Mouse (Mus musculus) hindbrain, embryonic 11.5 days (tissue): ENCODE results near the gene Rfk. TPM values are rescaled to one million over a fixed set of nuclear protein-coding genes. Genes with fewer than 3 reads are reported as not detected.

ENCODE experiments used
- ATAC-seq: fragments of 200-750 bp; cut with Nextera tagmentation; 2 replicates; pipeline ENCODE4 v1.8.0; 2017; ENCODE audit warnings: mild to moderate bottlenecking, moderate TSS enrichment, moderate library complexity; ENCODE audit not compliant: low FRiP score
- DNase-seq: peaks from one replicate; pipeline ENCODE4 v3.0.0-alpha.2; 2015; ENCODE audit warnings: low spot score
- H3K27ac ChIP-seq: fragments of 300-500 bp; sonication (generic); 2 replicates; pipeline ENCODE4 v1.5.1; 2014; ENCODE audit warnings: mild to moderate bottlenecking, low read depth, low read length
- H3K27me3 ChIP-seq: fragments of 300-500 bp; sonication (generic); 2 replicates; pipeline ENCODE4 v1.6.1; 2014; ENCODE audit warnings: mild to moderate bottlenecking, low read length, moderate library complexity, mixed read lengths; ENCODE audit not compliant: control insufficient read depth, insufficient read depth
- H3K36me3 ChIP-seq: fragments of 300-500 bp; sonication (generic); 2 replicates; pipeline ENCODE4 v1.6.1; 2014; ENCODE audit warnings: mild to moderate bottlenecking, low read length, moderate library complexity, mixed read lengths; ENCODE audit not compliant: control insufficient read depth, insufficient read depth
- H3K4me1 ChIP-seq: fragments of 300-500 bp; sonication (generic); replicated peaks from 2 replicates; pipeline ENCODE4 v1.6.1; 2014; ENCODE audit warnings: low read length, mixed read lengths; ENCODE audit not compliant: control insufficient read depth, insufficient read depth
- H3K4me2 ChIP-seq: fragments of 300-500 bp; sonication (generic); replicated peaks from 2 replicates; pipeline ENCODE4 v1.6.1; 2014; ENCODE audit warnings: mild to moderate bottlenecking, low read depth, low read length
- H3K4me3 ChIP-seq: fragments of 300-500 bp; sonication (generic); 2 replicates; pipeline ENCODE4 v1.5.1; 2014; ENCODE audit warnings: low read depth, low read length
- H3K9ac ChIP-seq: fragments of 300-500 bp; sonication (generic); 2 replicates; pipeline ENCODE4 v1.6.1; 2014; ENCODE audit warnings: low read depth, low read length
- H3K9me3 ChIP-seq: fragments of 300-500 bp; sonication (generic); 2 replicates; pipeline ENCODE4 v1.6.1; 2016; ENCODE audit warnings: low read length; ENCODE audit not compliant: control insufficient read depth
- WGBS: fragments of 180-500 bp; shearing (Covaris S2); extraction: QIAGEN DNeasy Blood & Tissue Kit; methylation state at CpG from one replicate; pipeline ENCODE4 v1.1.7; 2014; 5-methylcytosine and 5-hydroxymethylcytosine counted together
- polyA plus RNA-seq: library from polyadenylated mRNA; unstranded; fragments of >200 nt; fragmentation: Nextera tagmentation; extraction: Ambion mirVana; gene quantifications from 2 replicates; pipeline ENCODE4 v1.2.1, GENCODE M21; 2014

Rfk gene
- polyA plus RNA-seq, 1 experiment from 2014 or later, result 82.6 TPM

DNA sequence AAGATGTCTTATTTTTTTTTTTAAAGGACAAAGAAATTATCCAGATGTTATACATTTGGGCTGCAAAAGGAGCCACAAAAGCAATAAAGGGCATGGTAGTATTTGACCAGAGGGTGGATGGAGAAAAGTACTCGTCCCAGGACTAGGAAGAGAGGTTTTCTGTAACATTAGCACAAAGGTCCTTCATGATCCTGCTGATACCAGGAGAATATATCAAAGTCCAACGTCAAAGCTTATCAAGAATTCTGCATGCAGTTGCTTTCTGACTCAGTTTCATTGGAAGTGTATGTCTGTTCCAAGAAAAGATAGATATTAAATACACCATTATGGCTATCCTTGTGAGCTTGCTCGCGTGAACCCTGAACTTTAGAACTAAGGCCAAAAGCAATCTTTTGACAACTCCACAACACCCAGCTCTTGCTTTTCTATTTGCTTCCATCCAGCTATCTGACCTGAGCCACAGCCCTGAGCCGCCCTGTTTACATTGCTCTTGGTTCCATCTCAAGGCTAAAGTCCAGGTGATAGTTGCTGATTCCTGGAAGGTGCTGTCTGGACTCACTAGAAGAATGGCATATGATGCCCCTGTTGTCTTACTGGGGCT, 16.7 kb downstream of the Rfk start:
- Histone ChIP-seq H3K4me3 (no peak overlapping the region), H3K4me1 (no peaks in the 10 kb centered on the region), H3K27ac (no peak overlapping the region), H3K36me3 (no peaks in the 10 kb centered on the region), H3K9ac (no peak overlapping the region), H3K4me2 (no peak overlapping the region), H3K9me3 (no peaks in the 10 kb centered on the region), H3K27me3 (no peaks in the 10 kb centered on the region)
- DNase-seq, result no peak
- WGBS, result 85% methylated on average over 5 of the region's 5 CpGs
- no peak for ATAC-seq

DNA sequence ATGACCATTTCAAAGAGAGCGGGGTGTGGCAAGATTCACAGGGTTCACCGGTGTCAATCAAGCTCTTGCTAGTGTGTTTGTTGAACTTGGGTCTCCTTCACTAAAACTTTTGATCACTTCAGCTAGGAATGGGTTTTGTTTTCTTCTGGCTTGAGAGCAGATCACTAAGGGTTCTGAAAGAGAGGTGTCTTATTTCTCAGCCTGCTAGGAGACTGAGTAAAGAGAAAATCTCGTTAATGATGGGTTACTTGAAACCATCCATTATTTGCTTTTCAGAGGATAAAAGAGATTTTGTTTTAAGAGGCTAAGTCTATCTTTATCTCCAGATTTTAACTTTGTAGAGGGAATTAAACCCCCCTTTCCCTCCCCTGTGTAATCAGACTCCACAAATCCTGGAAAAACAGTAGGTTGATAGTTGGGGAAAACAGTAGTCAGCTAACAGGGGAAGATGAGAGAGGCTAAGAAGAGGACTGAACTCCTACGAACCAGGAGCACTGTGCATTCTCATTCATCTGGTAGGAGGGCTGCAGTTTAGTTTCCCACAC, 19.1 kb downstream of the Rfk start:
- no peak overlapping the region for H3K27ac ChIP-seq
- H3K4me2 ChIP-seq, result no peak overlapping the region
- DNase-seq (no peak), ATAC-seq (no peak)
- WGBS, result 62% methylated on average over 4 of the region's 4 CpGs
- H3K36me3 ChIP-seq, result no peaks in the 10 kb centered on the region
- no peaks in the 10 kb centered on the region for H3K27me3 ChIP-seq
- H3K9ac ChIP-seq, result no peak overlapping the region
- H3K4me3 ChIP-seq, result no peak overlapping the region
- no peaks in the 10 kb centered on the region for H3K4me1 ChIP-seq
- no peaks in the 10 kb centered on the region for H3K9me3 ChIP-seq

DNA sequence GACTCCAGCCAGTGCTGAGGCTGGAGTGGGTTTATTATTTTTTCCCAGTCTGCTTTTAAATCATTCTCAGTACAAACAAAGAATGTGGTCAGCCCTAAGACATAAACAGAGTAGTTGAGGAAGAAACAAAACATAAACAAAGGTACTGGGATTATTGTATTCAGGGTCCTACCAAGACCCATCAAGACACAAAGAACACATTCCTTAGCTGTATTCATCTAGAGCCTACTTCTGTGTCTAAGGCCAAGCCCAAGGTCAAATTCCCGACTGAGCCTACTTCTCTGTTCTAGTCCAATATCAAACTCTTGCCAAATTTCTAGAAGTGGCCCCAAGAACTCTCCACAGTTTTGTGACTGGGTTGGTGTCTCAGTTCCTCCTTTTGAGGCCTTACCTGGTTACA, 24.0 kb downstream of the Rfk start:
- DNase-seq, result no peak
- no peak overlapping the region for H3K4me3 ChIP-seq
- no peaks in the 10 kb centered on the region for H3K36me3 ChIP-seq
- no peak overlapping the region for H3K4me2 ChIP-seq
- no peaks in the 10 kb centered on the region for H3K9me3 ChIP-seq
- WGBS, result 90% methylated on average over 1 of the region's 1 CpGs
- no peak overlapping the region for H3K9ac ChIP-seq
- H3K27ac ChIP-seq, result no peak overlapping the region
- H3K4me1 ChIP-seq, result no peaks in the 10 kb centered on the region
- ATAC-seq, result no peak
- H3K27me3 ChIP-seq, result no peaks in the 10 kb centered on the region

DNA sequence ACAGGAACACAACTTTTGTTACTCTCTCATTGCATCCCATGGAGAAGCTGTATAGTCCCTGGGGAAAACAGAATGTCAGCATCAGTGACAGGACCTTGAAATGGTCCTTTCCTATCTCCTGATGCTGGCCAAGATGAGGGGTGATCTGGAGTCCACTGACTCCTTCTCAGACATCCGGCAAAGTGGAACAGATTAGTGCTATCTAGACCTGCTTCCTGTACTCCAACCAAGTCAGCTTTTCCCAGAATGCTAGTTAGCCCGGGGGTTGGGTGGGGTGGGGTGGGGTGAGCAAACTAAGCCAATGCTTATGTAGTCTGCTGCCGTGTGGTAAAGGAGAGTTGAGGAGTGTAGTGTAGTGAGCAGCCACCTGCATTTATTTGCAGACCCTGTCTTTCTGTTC, 29.5 kb downstream of the Rfk start:
- no peak overlapping the region for H3K27ac ChIP-seq
- ATAC-seq, result no peak

DNA sequence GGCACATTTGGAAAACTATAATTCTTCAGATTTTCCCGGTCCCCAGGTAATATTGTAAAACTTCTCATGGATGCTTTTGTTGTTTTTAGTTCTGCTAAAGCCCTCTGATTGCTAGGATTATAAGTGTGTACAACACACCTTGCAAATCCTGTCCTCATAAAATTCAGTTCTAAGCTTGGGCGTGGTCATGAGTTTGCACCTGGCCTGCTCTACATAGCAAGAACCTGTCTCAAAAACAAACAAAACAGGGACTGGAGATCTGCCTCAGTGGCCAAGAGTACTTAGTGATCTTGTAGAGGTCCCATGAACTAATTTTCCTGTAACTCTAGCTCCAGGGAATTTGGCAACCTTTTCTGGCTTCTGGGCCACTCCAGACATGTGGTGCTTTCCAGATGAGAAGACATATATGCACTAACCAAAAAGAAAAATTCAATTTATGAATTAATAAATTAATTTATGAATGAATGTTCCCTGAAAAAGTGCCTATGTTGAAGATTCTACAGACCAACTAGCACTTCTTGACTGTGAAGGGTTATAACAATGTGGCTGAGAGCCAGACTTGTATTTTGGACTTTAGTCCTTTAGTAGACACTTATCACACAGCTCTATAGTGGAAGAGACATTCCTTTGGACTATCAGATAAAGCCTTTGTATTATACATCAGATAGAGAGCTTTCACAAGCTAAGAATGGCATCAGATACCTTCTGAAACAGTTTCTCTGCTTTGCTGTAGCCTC, 34.1 kb downstream of the Rfk start:
- Histone ChIP-seq H3K27me3 (no peaks in the 10 kb centered on the region), H3K4me3 (no peak overlapping the region), H3K36me3 (no peaks in the 10 kb centered on the region), H3K4me1 (no peaks in the 10 kb centered on the region), H3K9me3 (no peaks in the 10 kb centered on the region), H3K9ac (no peak overlapping the region), H3K4me2 (no peak overlapping the region), H3K27ac (no peak overlapping the region)
- no peak for ATAC-seq
- 93% methylated on average over 2 of the region's 2 CpGs for WGBS
- no peak for DNase-seq

More for the DNA sequence above, 29.5 kb downstream of the Rfk start:
- Histone ChIP-seq H3K9me3 (no peaks in the 10 kb centered on the region), H3K9ac (no peak overlapping the region), H3K4me3 (no peak overlapping the region), H3K4me1 (no peaks in the 10 kb centered on the region), H3K4me2 (no peak overlapping the region), H3K27me3 (no peaks in the 10 kb centered on the region), H3K36me3 (no peaks in the 10 kb centered on the region)
- DNase-seq, result no peak
- 90% methylated on average over 3 of the region's 3 CpGs for whole genome bisulfite sequencing

DNA sequence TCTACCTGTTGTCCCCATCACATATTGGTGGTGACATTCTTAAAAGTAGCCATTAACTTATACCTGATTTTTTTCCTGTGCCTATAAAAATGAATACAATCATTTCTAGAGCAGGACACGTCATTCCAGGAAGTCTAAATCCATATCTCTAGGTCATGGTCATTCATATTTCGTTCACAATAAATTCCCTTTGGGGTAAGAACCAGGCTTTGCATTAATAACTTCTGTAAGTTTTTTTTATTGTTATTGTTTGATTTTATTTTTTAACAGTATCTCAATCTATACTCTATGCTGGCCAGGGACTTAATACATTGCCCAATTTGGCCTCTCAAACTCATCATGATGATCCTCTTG, 34.7 kb downstream of the Rfk start:
- Histone ChIP-seq H3K4me2 (no peak overlapping the region), H3K36me3 (no peaks in the 10 kb centered on the region), H3K4me3 (no peak overlapping the region), H3K27me3 (no peaks in the 10 kb centered on the region), H3K9me3 (no peaks in the 10 kb centered on the region), H3K9ac (no peak overlapping the region), H3K27ac (no peak overlapping the region), H3K4me1 (no peaks in the 10 kb centered on the region)
- DNase-seq (no peak), ATAC-seq (no peak)
- 82% methylated on average over 2 of the region's 2 CpGs for WGBS

DNA sequence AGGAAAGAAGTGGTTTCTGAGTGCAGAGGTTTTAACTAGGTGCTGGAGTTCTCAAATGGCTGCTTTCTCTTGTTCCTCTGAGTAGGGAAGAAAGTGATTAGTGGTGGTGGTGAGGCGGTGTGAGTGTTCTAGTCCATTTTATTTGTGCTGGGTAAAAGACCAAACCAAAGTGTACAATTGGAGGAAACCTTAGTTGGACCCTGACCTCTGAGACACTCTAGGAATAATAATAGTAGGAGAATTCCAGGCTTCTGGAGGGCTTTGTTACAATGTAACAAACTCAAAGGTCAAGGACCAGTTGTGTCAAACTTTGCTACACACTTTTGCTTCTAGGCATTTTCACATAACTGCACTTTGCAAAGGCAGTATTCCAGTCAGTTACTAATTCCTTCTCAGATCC, 42.8 kb downstream of the Rfk start:
- Histone ChIP-seq H3K27me3 (no peaks in the 10 kb centered on the region), H3K27ac (no peak overlapping the region), H3K9me3 (no peaks in the 10 kb centered on the region), H3K4me2 (no peak overlapping the region), H3K36me3 (no peaks in the 10 kb centered on the region), H3K4me1 (no peaks in the 10 kb centered on the region), H3K9ac (no peak overlapping the region), H3K4me3 (no peak overlapping the region)
- no peak for ATAC-seq
- WGBS, result 94% methylated on average over 1 of the region's 1 CpGs
- DNase-seq, result no peak

DNA sequence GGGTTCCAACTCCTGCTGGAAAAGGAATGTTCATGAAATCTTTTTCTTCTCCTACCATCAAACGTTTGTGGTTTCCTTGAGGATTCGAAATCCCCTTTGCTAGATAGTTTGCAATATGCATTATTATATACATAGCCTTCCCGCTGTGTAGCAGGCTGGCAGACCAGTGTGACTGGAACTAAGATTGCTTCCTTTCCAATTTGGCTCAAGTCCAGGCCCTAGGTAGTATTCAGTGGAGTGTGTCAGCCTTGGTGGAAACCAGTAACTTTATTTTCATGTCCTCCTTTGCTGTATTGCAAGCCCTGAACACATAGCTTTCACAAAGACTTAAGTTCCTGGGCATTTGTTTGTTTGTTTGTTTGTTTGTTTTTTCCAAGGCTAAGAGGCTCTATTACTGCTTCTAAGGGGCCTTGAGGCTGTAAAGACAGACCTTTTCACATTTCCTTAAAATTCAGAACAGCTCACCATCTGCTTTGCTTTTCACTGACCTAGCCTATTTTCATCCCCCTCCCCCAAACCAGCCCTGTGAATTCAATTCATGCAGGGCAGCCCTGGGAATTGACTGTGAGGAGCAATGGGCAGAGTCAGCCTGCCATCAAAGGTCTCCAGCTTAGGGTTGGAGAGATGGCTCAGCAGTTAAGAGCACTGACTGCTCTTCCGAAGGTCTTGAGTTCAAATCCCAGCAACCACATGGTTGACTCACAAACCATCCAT, 45.8 kb downstream of the Rfk start:
- no peak for DNase-seq
- 83% methylated on average over 4 of the region's 4 CpGs for WGBS
- no peak for ATAC-seq
- Histone ChIP-seq H3K4me1 (no peaks in the 10 kb centered on the region), H3K9me3 (no peaks in the 10 kb centered on the region), H3K9ac (no peak overlapping the region), H3K27ac (no peak overlapping the region), H3K4me3 (no peak overlapping the region), H3K36me3 (no peaks in the 10 kb centered on the region), H3K27me3 (no peaks in the 10 kb centered on the region), H3K4me2 (no peak overlapping the region)
